Mouse (Mus musculus) layer of hippocampus, adult 2 months (tissue): ENCODE data around the gene Gpc1. TPM values are rescaled to one million over a fixed set of nuclear protein-coding genes. Genes with fewer than 3 reads are reported as not detected.
A peak's percentile ranks its signal among the peaks of the same experiment; 100 is the strongest.

Source experiments
- DNase-seq, 2 experiments: peaks; one replicate each; pipeline ENCODE4 v3.0.0; 2022; ENCODE audit warnings: low spot score in 2 of 2
- H3K27ac ChIP-seq: fragments of 200-600 bp; 2 replicates; pipeline ENCODE4 v1.8.1; 2022
- H3K4me3 ChIP-seq: fragments of 200-600 bp; 2 replicates; pipeline ENCODE4 v1.8.1; 2022; ENCODE audit warnings: mild to moderate bottlenecking
- CTCF ChIP-seq: fragments of 200-600 bp; conservative IDR thresholded peaks from 2 replicates; pipeline ENCODE4 v1.8.1; 2022; ENCODE audit warnings: antibody characterized with exemption, mild to moderate bottlenecking, moderate library complexity
- microRNA-seq, 2 experiments: library from miRNA; unstranded; fragments of <30 nt; microRNA quantifications; one replicate each; pipeline ENCODE4 v1.2.0; 2021
- total RNA-seq, 2 experiments: library from RNA; stranded (reverse); gene quantifications; 2 replicates each; pipeline ENCODE4 v1.2.3; 2021

Gpc1 gene
- total RNA-seq, 2 experiments from 2014 or later, result 146 to 154 TPM

- peak within 1 kb of the TSS; percentile 91 for H3K4me3 ChIP-seq
- TF ChIP-seq CTCF, result peak; percentile 78
- peak; percentile 80 to 86 for DNase-seq
- peak within 1 kb of the TSS; percentile 97 for H3K27ac ChIP-seq
These were observed 75.6 kb downstream of the Gpc1 start, which contains the start of gene Dusp28 for GRCm38 (mm10) chr1:92906779-92907631. Gene Dusp28 (plus strand): TSS chr1:92906981.

GRCm38 (mm10) chr1:92907632-92908360, 76.4 kb downstream of the Gpc1 start:
- H3K27ac ChIP-seq, result peak overlapping the region; percentile 97
- no peak for DNase-seq
- H3K4me3 ChIP-seq, result peak overlapping the region; percentile 91
- TF ChIP-seq CTCF, result no peak

DNA sequence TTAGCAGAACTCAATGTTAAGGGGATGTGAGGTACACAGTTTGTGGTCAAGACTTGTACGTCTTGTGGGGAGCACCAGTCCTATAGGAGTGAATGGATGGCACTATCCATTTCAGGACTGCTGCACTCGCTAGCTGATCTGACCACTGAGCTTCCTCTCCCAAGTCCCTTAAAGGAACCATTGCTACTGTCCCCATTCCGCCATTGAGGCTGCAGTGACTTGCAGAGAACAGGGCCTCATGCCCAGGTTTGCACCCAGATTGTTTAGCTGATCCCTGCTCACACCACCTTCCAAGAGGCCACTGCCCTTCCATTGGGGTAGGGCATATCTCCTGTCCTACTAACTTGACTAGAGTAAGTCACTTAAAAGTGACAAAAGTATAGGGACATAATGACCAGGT, 77.2 kb downstream of the Gpc1 start:
- no peak for TF ChIP-seq CTCF
- no peak for DNase-seq
- Histone ChIP-seq H3K27ac (no peak overlapping the region), H3K4me3 (no peak overlapping the region)

- DNase-seq, result no peak
- Histone ChIP-seq H3K27ac (peak overlapping the region; percentile 94; the same call in 1 of the 2 replicates), H3K4me3 (no peak overlapping the region)
- TF ChIP-seq CTCF, result peak; percentile 72
These were observed 77.6 kb downstream of the Gpc1 start for GRCm38 (mm10) chr1:92909068-92909467.

Small RNA genes lying within 50 kb of the gene (microRNA-seq; reads per million reads assigned to microRNA genes)
- 4,836 to 6,253 reads per million in 2 experiments for gene Mir149

Other genes with a start within 250 kb of the Gpc1 start
- not detected for gene Olfr1412, start 245.9 kb upstream of the Gpc1 start, total RNA-seq
- gene Olfr1411, start 237.2 kb upstream of the Gpc1 start, total RNA-seq, result not detected
- gene Olfr1410, start 225.9 kb upstream of the Gpc1 start, total RNA-seq, result not detected
- under 1 TPM in 1 of 2 experiments, not detected in 1; 0.08 TPM for gene Olfr12, start 213.9 kb upstream of the Gpc1 start, total RNA-seq
- gene Cops9, start 189.7 kb upstream of the Gpc1 start, total RNA-seq, result 100 to 1,000 TPM; 321 to 335 TPM
- 1 to 10 TPM in 1 of 2 experiments, under 1 TPM in 1; 0.61 to 1.2 TPM for gene Otos, start 182.8 kb upstream of the Gpc1 start, total RNA-seq
- under 1 TPM; 0.17 to 0.26 TPM for gene Ankmy1, start 71.3 kb downstream of the Gpc1 start, total RNA-seq
- 10 to 100 TPM; 14.6 to 15.7 TPM for gene Dusp28, start 75.3 kb downstream of the Gpc1 start, total RNA-seq
- 10 to 100 TPM; 36.1 to 40.2 TPM for gene Rnpepl1, start 79.1 kb downstream of the Gpc1 start, total RNA-seq
- gene Capn10, start 102.7 kb downstream of the Gpc1 start, total RNA-seq, result 10 to 100 TPM; 46.4 to 47.1 TPM
- gene Gpr35, start 119.2 kb downstream of the Gpc1 start, total RNA-seq, result under 1 TPM; 0.12 to 0.33 TPM
- not detected for gene Aqp12, start 174.7 kb downstream of the Gpc1 start, total RNA-seq